Mouse (Mus musculus): ENCODE data around the gene Ush2a.

The Ush2a gene

GRCm38 (mm10) chr1:188261903-188262682 is at the start of gene Ush2a:
Ush2a (plus strand) TSS chr1:188262023.
- no peak for DNase-seq (ENCODE audit: low spot score in 2 of 2)

- no peak for DNase-seq (ENCODE audit: low spot score in 2 of 2)
Measured at GRCm38 (mm10) chr1:188214885-188215611, 46.8 kb upstream of the Ush2a start.

GRCm38 (mm10) chr1:188221226-188221792 is 40.5 kb upstream of the Ush2a start:
- no peak for DNase-seq (ENCODE audit: low spot score in 2 of 2)

- no peak for DNase-seq (ENCODE audit: low spot score in 2 of 2)
Measured at GRCm38 (mm10) chr1:188233036-188233724, 28.6 kb upstream of the Ush2a start.

GRCm38 (mm10) chr1:188238636-188239035 is 23.2 kb upstream of the Ush2a start:
- no peak for DNase-seq (ENCODE audit: low spot score in 2 of 2)

- DNase-seq (ENCODE audit: low spot score in 2 of 2) = no peak
Measured at GRCm38 (mm10) chr1:188241766-188242165, 20.1 kb upstream of the Ush2a start.

- DNase-seq (ENCODE audit: low spot score in 2 of 2) = no peak
Measured at GRCm38 (mm10) chr1:188257500-188257899, 4.3 kb upstream of the Ush2a start.

GRCm38 (mm10) chr1:188260259-188261107 is 1.3 kb upstream of the Ush2a start:
- DNase-seq (ENCODE audit: low spot score in 2 of 2) = no peak

GRCm38 (mm10) chr1:188267127-188267722 is 5.4 kb downstream of the Ush2a start:
- no peak for DNase-seq (ENCODE audit: low spot score in 2 of 2)

GRCm38 (mm10) chr1:188269071-188269470 is 7.2 kb downstream of the Ush2a start:
- no peak for DNase-seq (ENCODE audit: low spot score in 2 of 2)

GRCm38 (mm10) chr1:188313303-188313702 is 51.5 kb downstream of the Ush2a start:
- DNase-seq (ENCODE audit: low spot score in 2 of 2) = no peak

- DNase-seq (ENCODE audit: low spot score in 2 of 2) = no peak
Measured at GRCm38 (mm10) chr1:188316574-188316973, 54.8 kb downstream of the Ush2a start.

- DNase-seq (ENCODE audit: low spot score in 2 of 2) = no peak
Measured at GRCm38 (mm10) chr1:188320204-188320603, 58.4 kb downstream of the Ush2a start.

GRCm38 (mm10) chr1:188321534-188321933 is 59.7 kb downstream of the Ush2a start:
- no peak for DNase-seq (ENCODE audit: low spot score in 2 of 2)

- DNase-seq (ENCODE audit: low spot score in 2 of 2) = no peak
Measured at GRCm38 (mm10) chr1:188330406-188330805, 68.6 kb downstream of the Ush2a start.

- DNase-seq (ENCODE audit: low spot score in 2 of 2) = no peak
Measured at GRCm38 (mm10) chr1:188333936-188334335, 72.1 kb downstream of the Ush2a start.

- DNase-seq (ENCODE audit: low spot score in 2 of 2) = no peak
Measured at GRCm38 (mm10) chr1:188347762-188348161, 85.9 kb downstream of the Ush2a start.

GRCm38 (mm10) chr1:188354726-188355125 is 92.9 kb downstream of the Ush2a start:
- no peak for DNase-seq (ENCODE audit: low spot score in 2 of 2)

GRCm38 (mm10) chr1:188363548-188363947 is 101.7 kb downstream of the Ush2a start:
- DNase-seq (ENCODE audit: low spot score in 2 of 2) = no peak

- DNase-seq (ENCODE audit: low spot score in 2 of 2) = no peak
Measured at GRCm38 (mm10) chr1:188385180-188385579, 123.4 kb downstream of the Ush2a start.

Data from natural killer cell, adult 2 months (primary cell).